Mouse (Mus musculus): Measurements from ENCODE around the gene Uvrag.

DNA sequence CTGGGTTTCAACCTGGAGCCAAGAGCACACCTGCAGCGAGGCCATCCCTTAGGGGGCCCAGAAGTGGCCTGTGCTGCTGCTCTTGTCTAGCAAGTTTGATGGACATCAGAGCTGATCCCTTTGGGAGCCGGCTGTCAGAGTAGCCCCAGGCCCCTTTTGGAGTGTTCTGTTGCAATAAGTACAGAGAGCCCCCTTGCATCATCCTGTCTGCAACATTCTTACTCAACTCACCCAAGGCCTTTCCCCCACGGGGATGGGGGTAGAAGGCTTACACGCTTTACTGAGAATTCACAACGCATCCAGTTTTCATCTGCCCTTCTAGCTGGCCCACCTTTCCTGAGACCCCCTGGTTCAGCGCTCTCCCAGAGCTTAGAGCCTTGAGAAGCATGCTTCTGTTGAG, 47.7 kb upstream of the Uvrag start:
- no peak for TF ChIP-seq POLR2A (IDR thresholded peaks at IDR 0.05; ENCODE audit: low read depth, low read length)
- TF ChIP-seq CTCF (IDR thresholded peaks at IDR 0.05; ENCODE audit: extremely low read depth, insufficient read depth, insufficient read length, insufficient replicate concordance): no peak
